Comparison of ENCODE assay signal across 19 mouse cellular contexts in genomic region chr9:96849012-96849411, GRCm38 (mm10). TPM values are rescaled to one million over a fixed set of nuclear protein-coding genes. Genes with fewer than 3 reads are reported as not detected.
DNase-seq lines count a peak whose midpoint lies in the region; ATAC-seq and TF ChIP-seq lines count a peak whose summit lies in the region.
"Had no signal": no experiment of that assay in that cellular context is flagged by ENCODE, and none has a peak within 500 bp of the region (broad histone marks: within the 10 kb centered on the region; RNA-seq: fewer than 3 reads in every experiment).

No protein-coding gene starts in this region.

- peak overlapping the region; percentile 49 for H3K27ac ChIP-seq in hindbrain, embryonic 14.5 days
- no peak overlapping the region for H3K27ac ChIP-seq in hindbrain, embryonic 10.5 days
- no peak overlapping the region for H3K27ac ChIP-seq in CH12.LX (ENCODE audit: insufficient read depth, low read depth)
- H3K27ac ChIP-seq in ES-E14 (ENCODE audit: insufficient read depth, low read depth, low read length, poor library complexity, severe bottlenecking): no peak overlapping the region
- no peak overlapping the region for H3K27ac ChIP-seq in midbrain, postnatal 0 days (ENCODE audit: low read depth, low read length)
- H3K27ac ChIP-seq: heart, embryonic 10.5 days; limb, embryonic 13.5 days; liver, embryonic 13.5 days; stomach, embryonic 15.5 days had no signal

- no peaks in the 10 kb centered on the region for H3K79me2 ChIP-seq in CH12.LX (replicated peaks; ENCODE audit: control insufficient read depth, extremely low read depth, insufficient read depth, poor library complexity, severe bottlenecking)

- H3K27me3 ChIP-seq in hindbrain, embryonic 14.5 days (ENCODE audit: control insufficient read depth, insufficient read depth, low read length): no peaks in the 10 kb centered on the region
- no peaks in the 10 kb centered on the region for H3K27me3 ChIP-seq in hindbrain, embryonic 10.5 days (ENCODE audit: insufficient read depth, poor library complexity, severe bottlenecking)
- H3K27me3 ChIP-seq in CH12.LX (replicated peaks): no peaks in the 10 kb centered on the region
- H3K27me3 ChIP-seq in midbrain, postnatal 0 days (ENCODE audit: insufficient read depth, low read length): no peaks in the 10 kb centered on the region
- H3K27me3 ChIP-seq: limb, embryonic 13.5 days; liver, embryonic 13.5 days; stomach, embryonic 15.5 days had no signal

- TF ChIP-seq EP300 in CH12.LX (IDR thresholded peaks at IDR 0.05; ENCODE audit: low read length): no peak

- H3K4me2 ChIP-seq in hindbrain, embryonic 14.5 days (replicated peaks): no peak overlapping the region
- no peak overlapping the region for H3K4me2 ChIP-seq in CH12.LX (ENCODE audit: insufficient read depth, low read depth, poor library complexity, severe bottlenecking)
- no peak overlapping the region for H3K4me2 ChIP-seq in midbrain, postnatal 0 days (ENCODE audit: low read depth, low read length, poor library complexity, severe bottlenecking)
- H3K4me2 ChIP-seq: limb, embryonic 13.5 days; liver, embryonic 13.5 days; stomach, embryonic 15.5 days had no signal

- H3K9ac ChIP-seq in hindbrain, embryonic 14.5 days: no peak overlapping the region
- no peak overlapping the region for H3K9ac ChIP-seq in CH12.LX (ENCODE audit: insufficient read depth, low read depth)
- no peak overlapping the region for H3K9ac ChIP-seq in ES-E14 (ENCODE audit: insufficient read depth, low read depth, low read length, poor library complexity, severe bottlenecking)
- 0 out of 2 replicates have a peak overlapping the region, but pooled peaks have one; percentile 19 for H3K9ac ChIP-seq in midbrain, postnatal 0 days (replicated peaks; ENCODE audit: low read length, poor library complexity, severe bottlenecking)
- H3K9ac ChIP-seq: limb, embryonic 13.5 days; liver, embryonic 13.5 days; stomach, embryonic 15.5 days had no signal

- in situ Hi-C loops in CH12.LX (cut with MboI; ENCODE audit: low pct_ligation_motif_present, low pct_unique_long_range_greater_than_20kb, low sequenced_read_pairs): loop anchor here (5.0 kb wide), 1 partner anchor 33 kb away; no protein-coding TSS in a partner anchor
- in situ Hi-C loops in ES-E14 (cut with MboI; ENCODE audit: low sequenced_read_pairs in 2 of 2, unreplicated experiment in 2 of 2): no loop called here

- H3K36me3 ChIP-seq in hindbrain, embryonic 14.5 days (replicated peaks; ENCODE audit: control insufficient read depth, insufficient read depth): no peaks in the 10 kb centered on the region
- peaks cover 9% of the 10 kb centered on the region; the same call in 1 of the 2 replicates for H3K36me3 ChIP-seq in hindbrain, embryonic 10.5 days
- H3K36me3 ChIP-seq in CH12.LX (replicated peaks in 1 of 2; ENCODE audit: control insufficient read depth in 1 of 2, insufficient read depth in 1 of 2, low read length in 1 of 2): peaks cover 0 to 31% of the 10 kb centered on the region in 2 experiments
- no peaks in the 10 kb centered on the region for H3K36me3 ChIP-seq in ES-E14 (ENCODE audit: control insufficient read depth, insufficient read depth, low read length, poor library complexity, severe bottlenecking)
- H3K36me3 ChIP-seq in midbrain, postnatal 0 days (ENCODE audit: insufficient read depth, low read length): no peaks in the 10 kb centered on the region
- H3K36me3 ChIP-seq: limb, embryonic 13.5 days; liver, embryonic 13.5 days; stomach, embryonic 15.5 days had no signal

- TF ChIP-seq RAD21 in CH12.LX (IDR thresholded peaks at IDR 0.05; ENCODE audit: low read depth, low read length): no peak

- no peak for TF ChIP-seq CTCF in CH12.LX (conservative IDR thresholded peaks at IDR 0.05 in 1 of 2, IDR thresholded peaks at IDR 0.05 in 1 of 2; ENCODE audit: low read depth in 2 of 2, low read length in 2 of 2)
- TF ChIP-seq CTCF in midbrain, postnatal 0 days (IDR thresholded peaks at IDR 0.05): no peak

- no peak for ATAC-seq in hindbrain, embryonic 14.5 days (ENCODE audit: low FRiP score)
- no peak for ATAC-seq in midbrain, postnatal 0 days (ENCODE audit: low FRiP score)
- ATAC-seq: intestine, postnatal 0 days had no signal

- WGBS in hindbrain, embryonic 14.5 days: 29% methylated on average over 5 of the region's 5 CpGs
- WGBS in hindbrain, embryonic 10.5 days: 69% methylated on average over 5 of the region's 5 CpGs
- WGBS in midbrain, postnatal 0 days: 32% methylated on average over 5 of the region's 5 CpGs

- H3K4me3 ChIP-seq in hindbrain, embryonic 14.5 days (replicated peaks; ENCODE audit: low read length): no peak overlapping the region
- H3K4me3 ChIP-seq in hindbrain, embryonic 10.5 days: no peak overlapping the region
- H3K4me3 ChIP-seq in CH12.LX (replicated peaks in 1 of 3; ENCODE audit: low read depth in 2 of 3, low read length in 2 of 3, poor library complexity in 1 of 3) (no peak overlapping the region), ES-E14 (ENCODE audit: insufficient read depth in 1 of 2, low read depth in 1 of 2, low read length in 2 of 2, poor library complexity in 1 of 2, severe bottlenecking in 1 of 2) (no peak overlapping the region)
- no peak overlapping the region for H3K4me3 ChIP-seq in midbrain, postnatal 0 days (ENCODE audit: low read depth, low read length)
- H3K4me3 ChIP-seq: heart, embryonic 10.5 days; limb, embryonic 13.5 days; liver, embryonic 13.5 days; stomach, embryonic 15.5 days had no signal

- no peak for TF ChIP-seq POLR2A in CH12.LX (IDR thresholded peaks at IDR 0.05; ENCODE audit: low read depth, low read length)

- dilution Hi-C loops in CH12.LX (cut with MboI; ENCODE audit: extremely low pct_ligation_motif_present, extremely low pct_unique_long_range_greater_than_20kb, low sequenced_read_pairs): no loop called here

- no peaks in the 10 kb centered on the region for H3K9me3 ChIP-seq in hindbrain, embryonic 14.5 days (ENCODE audit: control insufficient read depth, low read length)
- no peaks in the 10 kb centered on the region for H3K9me3 ChIP-seq in hindbrain, embryonic 10.5 days
- H3K9me3 ChIP-seq in CH12.LX (replicated peaks; ENCODE audit: low read length): peaks cover 7% of the 10 kb centered on the region
- no peaks in the 10 kb centered on the region for H3K9me3 ChIP-seq in ES-E14 (ENCODE audit: control insufficient read depth, insufficient read depth, low read depth, low read length)
- no peaks in the 10 kb centered on the region for H3K9me3 ChIP-seq in midbrain, postnatal 0 days (ENCODE audit: low read length)
- H3K9me3 ChIP-seq: heart, embryonic 10.5 days; limb, embryonic 13.5 days; liver, embryonic 13.5 days; stomach, embryonic 15.5 days had no signal

- no peak for DNase-seq in hindbrain, embryonic 14.5 days (ENCODE audit: low spot score)
- DNase-seq in hindbrain, embryonic 10.5 days (ENCODE audit: low spot score): no peak
- DNase-seq in CH12.LX (ENCODE audit: extremely low read depth): no peak
- DNase-seq in ES-E14 (ENCODE audit: low read depth, low spot score): no peak
- DNase-seq in midbrain, postnatal 0 days (ENCODE audit: low spot score): no peak
- no peak for DNase-seq in thymus, postnatal 36 days
- no peak for DNase-seq in gastrocnemius, adult 8-10 months (ENCODE audit: low spot score in 2 of 2)
- DNase-seq: adrenal gland, postnatal 10 days; cerebellum, adult 9-11 months; gastrocnemius, postnatal 10 days; kidney, postnatal 25 days; liver, embryonic 13.5 days; lung, adult 2 months; lung, postnatal 14 days; thymus, postnatal 4 days had no signal

- peaks cover 11% of the 10 kb centered on the region for H3K4me1 ChIP-seq in hindbrain, embryonic 14.5 days (replicated peaks; ENCODE audit: control insufficient read depth, insufficient read depth, low read length)
- peaks cover 14% of the 10 kb centered on the region; the same call in 1 of the 2 replicates for H3K4me1 ChIP-seq in hindbrain, embryonic 10.5 days (replicated peaks)
- peaks cover 9 to 63% of the 10 kb centered on the region in 2 experiments for H3K4me1 ChIP-seq in CH12.LX (ENCODE audit: control insufficient read depth in 1 of 2, insufficient read depth in 2 of 2)
- H3K4me1 ChIP-seq in ES-E14 (ENCODE audit: control insufficient read depth in 2 of 2, insufficient read depth in 2 of 2, low read length in 2 of 2, poor library complexity in 1 of 2): no peaks in the 10 kb centered on the region
- no peaks in the 10 kb centered on the region for H3K4me1 ChIP-seq in midbrain, postnatal 0 days (ENCODE audit: insufficient read depth, low read length)
- H3K4me1 ChIP-seq: heart, embryonic 10.5 days; liver, embryonic 13.5 days had no signal

TF ChIP-seq in CH12.LX, 34 proteins besides CTCF, POLR2A, EP300 and RAD21:
- TF ChIP-seq MAZ (IDR thresholded peaks at IDR 0.05; ENCODE audit: low read depth, low read length) (no peak), MAFK (IDR thresholded peaks at IDR 0.05; ENCODE audit: insufficient replicate concordance, low read length) (peak; percentile 92)
TF ChIP-seq in CH12.LX: peak in this region for 1.

TF ChIP-seq in ES-E14, 5 proteins besides CTCF, POLR2A, EP300 and RAD21:
- TF ChIP-seq MAFK (IDR thresholded peaks at IDR 0.05; ENCODE audit: insufficient read depth, low read depth, low read length) (peak; percentile 77), ZC3H11A (IDR thresholded peaks at IDR 0.05; ENCODE audit: borderline replicate concordance, low read depth, low read length) (no peak)

RNA-seq across cellular contexts. Expression of gene Pxylp1, which starts 43.5 kb away (rescaled TPM):
- 34.6 and 43.9 TPM in 2 replicates for polyA plus RNA-seq in hindbrain, embryonic 14.5 days (2014; fragmentation: Nextera tagmentation; extraction: Ambion mirVana)
- 28.5 and 33.1 TPM in 2 replicates for polyA plus RNA-seq in hindbrain, embryonic 10.5 days (2016; fragmentation: Nextera tagmentation; extraction: Ambion mirVana)
- total RNA-seq in CH12.LX (2012; rRNA removed) (6.2 and 7.8 TPM in 2 replicates), CH12.LX (2014; rRNA removed) (8.3 TPM in 2 replicates), ES-E14 (2012; rRNA removed) (3.6 and 4.5 TPM in 2 replicates)
- polyA plus RNA-seq in CH12.LX (2012; ENCODE audit: insufficient read length, low read depth): 10.1 and 12.0 TPM in 2 replicates
- 27.0 and 42.3 TPM in 2 replicates for total RNA-seq in midbrain, postnatal 0 days (2014; rRNA removed)
- 23.5 and 24.6 TPM in 2 replicates for polyA plus RNA-seq in midbrain, postnatal 0 days (2015; fragmentation: Nextera tagmentation; extraction: Ambion mirVana)
- 1 to 10 TPM in 2 of 4 experiments, under 1 TPM in 2; 0.80 to 1.4 (median 1.1) TPM for total RNA-seq in gastrocnemius, adult 8-10 months (2022)
